Mouse (Mus musculus) liver, embryonic 14.5 days (tissue): ENCODE measurements around the gene Plekhn1. TPM values are rescaled to one million over a fixed set of nuclear protein-coding genes. Genes with fewer than 3 reads are reported as not detected.

Source experiments
- ATAC-seq: fragments of 200-750 bp; cut with Nextera tagmentation; 2 replicates; pipeline ENCODE4 v1.8.0; 2017; ENCODE audit warnings: moderate number of reproducible peaks, mild to moderate bottlenecking, moderate library complexity; ENCODE audit not compliant: insufficient read depth
- DNase-seq, 3 experiments: peaks; one replicate each; pipeline ENCODE4 v3.0.0-alpha.2; 2012 to 2013; ENCODE audit warnings: low read depth in 3 of 3, low spot score in 3 of 3
- H3K27ac ChIP-seq: fragments of 300-500 bp; sonication (generic); 2 replicates; pipeline ENCODE4 v1.5.1; 2014; ENCODE audit warnings: moderate library complexity, mild to moderate bottlenecking, control low read depth, inconsistent platforms
- H3K27me3 ChIP-seq: fragments of 300-500 bp; sonication (generic); 2 replicates; pipeline ENCODE4 v1.6.1; 2014; ENCODE audit warnings: mild to moderate bottlenecking, low read length, moderate library complexity; ENCODE audit not compliant: control insufficient read depth, insufficient read depth
- H3K36me3 ChIP-seq: fragments of 300-500 bp; sonication (generic); replicated peaks from 2 replicates; pipeline ENCODE4 v1.6.1; 2014; ENCODE audit warnings: low read depth; ENCODE audit not compliant: control insufficient read depth, insufficient read depth
- H3K4me1 ChIP-seq, 2 experiments: fragments of 200-500 bp in 1 of 2; fragments of 300-500 bp in 1 of 2; sonication (generic) in 1 of 2; replicated peaks; 2 replicates each; pipeline ENCODE4 v1.6.1; 2012 to 2014; ENCODE audit warnings: antibody characterized with exemption in 1 of 2, inconsistent platforms in 1 of 2, low read length in 1 of 2; ENCODE audit not compliant: control insufficient read depth in 2 of 2, insufficient read depth in 2 of 2
- H3K4me2 ChIP-seq: fragments of 300-500 bp; sonication (generic); 2 replicates; pipeline ENCODE4 v1.6.1; 2014; ENCODE audit warnings: low read depth, mild to moderate bottlenecking, control low read depth, moderate library complexity
- H3K4me3 ChIP-seq, 2 experiments: fragments of 200-500 bp in 1 of 2; fragments of 300-500 bp in 1 of 2; sonication (generic) in 1 of 2; 2 replicates each; pipeline ENCODE4 v1.5.1; 2012 to 2014; ENCODE audit warnings: low read depth in 2 of 2, low read length in 2 of 2, mild to moderate bottlenecking in 2 of 2, control low read depth in 1 of 2, inconsistent platforms in 1 of 2, moderate library complexity in 1 of 2; ENCODE audit not compliant: insufficient read depth in 1 of 2
- H3K9ac ChIP-seq: fragments of 300-500 bp; sonication (generic); replicated peaks from 2 replicates; pipeline ENCODE4 v1.6.1; 2014; ENCODE audit warnings: mild to moderate bottlenecking, control low read depth, moderate library complexity
- H3K9me3 ChIP-seq: fragments of 300-500 bp; sonication (generic); 2 replicates; pipeline ENCODE4 v1.6.1; 2016; ENCODE audit warnings: low read length, mixed read lengths; ENCODE audit not compliant: control insufficient read depth
- CTCF ChIP-seq: IDR thresholded peaks from 2 replicates; pipeline ENCODE4 v1.5.1; 2016; ENCODE audit warnings: antibody characterized with exemption, low read depth, control low read depth
- EP300 ChIP-seq: IDR thresholded peaks from 2 replicates; pipeline ENCODE4 v1.6.1; 2016; ENCODE audit warnings: antibody characterized with exemption, low read depth
- WGBS: fragments of 180-500 bp; shearing (Covaris S2); extraction: QIAGEN DNeasy Blood & Tissue Kit; methylation state at CpG from one replicate; pipeline ENCODE4 v1.1.7; 2014; ENCODE audit not compliant: insufficient replicate concordance; 5-methylcytosine and 5-hydroxymethylcytosine counted together
- polyA plus RNA-seq, 2 experiments: library from polyadenylated mRNA; depleted of rRNA in 1 of 2; stranded (reverse) in 1 of 2; unstranded in 1 of 2; fragments of >200 nt; fragmentation: Nextera tagmentation in 1 of 2; extraction: Ambion mirVana in 1 of 2; gene quantifications; 2 replicates each; pipeline versions ENCODE4 v1.2.1 to v1.2.3; 2012 to 2014

Plekhn1 gene
- polyA plus RNA-seq, 2 experiments: 2.7 to 10.8 TPM

- Histone ChIP-seq H3K36me3 (no peaks in the 10 kb centered on the region), H3K4me1 (peaks cover 15 to 28% of the 10 kb centered on the region in 2 experiments), H3K27me3 (peaks cover 19% of the 10 kb centered on the region), H3K9ac (peak overlapping the region; percentile 75), H3K27ac (peak overlapping the region; percentile 90), H3K4me3 (peak overlapping the region; percentile 72 to 78), H3K4me2 (peak overlapping the region; percentile 86), H3K9me3 (no peaks in the 10 kb centered on the region)
- peak; percentile 80 to 82 (median 80) for DNase-seq
- TF ChIP-seq EP300: no peak
- TF ChIP-seq CTCF: peak; percentile 45
- ATAC-seq: peak; percentile 87
- under 1% methylated on average over 26 of the region's 26 CpGs for WGBS
Measured at GRCm38 (mm10) chr4:156197829-156198205, 36.8 kb downstream of the Plekhn1 start.

DNA sequence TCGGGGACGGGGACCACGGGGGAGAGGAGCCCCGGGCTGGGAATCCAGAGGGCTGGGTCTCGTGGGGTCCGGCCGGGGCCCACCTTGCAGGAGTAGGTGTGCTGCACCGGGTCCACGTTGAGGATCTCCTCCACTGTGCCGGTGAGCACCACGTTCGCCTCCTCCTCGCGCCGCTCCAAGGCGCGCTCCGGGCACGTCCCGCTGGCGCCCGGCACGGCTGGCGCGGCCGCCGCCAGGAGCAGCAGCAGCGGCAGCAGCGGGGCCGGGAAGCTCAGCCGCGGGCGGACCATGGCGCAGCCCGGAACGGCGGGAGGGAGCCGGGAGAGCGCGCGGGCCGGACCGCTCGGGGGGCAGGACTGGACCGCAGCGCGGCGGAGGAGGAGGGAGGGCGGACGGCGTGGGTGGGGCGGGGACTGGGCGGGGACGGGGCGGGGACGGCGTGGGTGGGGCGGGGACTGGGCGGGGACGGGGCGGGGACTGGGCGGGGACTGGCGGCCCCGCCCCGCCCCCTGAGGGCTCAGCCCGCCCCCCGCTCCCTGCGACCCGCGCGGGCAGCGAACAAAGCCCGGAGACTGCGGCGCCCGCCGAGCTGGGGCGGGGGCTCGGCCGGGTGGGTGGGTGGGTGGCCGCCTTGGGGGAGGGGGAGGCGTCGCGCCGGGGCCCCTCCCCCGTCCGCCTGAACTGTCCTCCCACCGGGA is 37.4 kb downstream of the Plekhn1 start, which contains the start of gene Agrn:
Gene Agrn, minus strand, starts transcription at position 358 of the 698 bp plus-strand sequence.
- Histone ChIP-seq H3K4me1 (peaks cover 18 to 28% of the 10 kb centered on the region in 2 experiments), H3K4me3 (peak within 1 kb of the TSS; percentile 72 to 78), H3K9me3 (no peaks in the 10 kb centered on the region), H3K9ac (peak within 1 kb of the TSS; percentile 75), H3K4me2 (peak within 1 kb of the TSS; percentile 92), H3K27me3 (peaks cover 16% of the 10 kb centered on the region), H3K27ac (peak within 1 kb of the TSS; percentile 90), H3K36me3 (no peaks in the 10 kb centered on the region)
- 0% methylated on average over 63 of the region's 88 CpGs for WGBS
- DNase-seq (peak in 2 of 3 experiments; percentile 42 to 45), ATAC-seq (peak; percentile 83)
- TF ChIP-seq EP300 (no peak), CTCF (no peak)

DNA sequence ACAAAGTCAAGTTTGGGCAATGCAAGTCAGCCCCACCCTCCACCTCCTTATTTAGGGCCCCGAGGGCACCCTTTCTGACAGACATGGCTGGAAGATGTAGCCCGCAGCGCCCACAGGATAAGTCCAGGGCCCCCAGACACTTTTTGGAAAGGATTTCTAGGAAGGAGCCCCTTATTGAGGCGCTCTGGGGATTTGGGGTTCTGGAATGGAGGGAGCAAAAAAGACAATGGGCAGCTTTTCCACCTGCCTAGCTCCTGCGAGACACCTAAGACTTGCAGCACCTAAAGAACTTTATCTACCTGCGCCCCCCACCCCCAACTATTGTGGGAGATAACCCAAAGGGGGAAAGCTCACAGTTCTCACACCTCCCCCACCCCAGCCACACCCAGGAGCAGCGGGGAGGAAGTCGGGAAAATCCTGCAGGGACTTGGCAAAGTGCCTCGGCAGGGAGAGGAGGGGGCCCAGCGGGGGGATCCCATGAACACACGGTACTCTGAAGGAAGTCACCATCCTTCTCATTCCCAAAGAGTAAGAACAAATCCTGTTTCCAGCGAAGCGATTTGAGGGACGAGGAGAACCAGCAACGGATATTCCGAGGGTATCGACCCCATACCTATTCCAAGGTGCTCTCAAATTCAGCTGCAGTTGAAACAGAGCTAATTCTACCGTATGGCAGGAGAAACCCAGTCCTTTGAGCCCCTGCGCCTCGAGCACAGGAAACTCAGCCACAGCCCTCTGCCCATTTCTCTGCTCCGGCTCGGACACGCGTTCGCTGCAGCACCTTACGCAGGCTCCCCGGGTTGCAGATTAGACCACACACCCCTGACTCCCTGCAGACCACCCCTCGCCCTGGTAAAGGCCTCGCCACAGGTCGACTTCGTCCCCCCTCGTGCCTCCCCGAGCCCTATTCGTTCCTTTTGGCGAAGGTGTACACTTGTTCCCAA is 38.5 kb downstream of the Plekhn1 start:
- TF ChIP-seq EP300 (no peak), CTCF (no peak)
- ATAC-seq (no peak), DNase-seq (no peak)
- WGBS: 7% methylated on average over 35 of the region's 35 CpGs
- Histone ChIP-seq H3K4me2 (peak overlapping the region; percentile 92), H3K4me3 (peak overlapping the region; percentile 55 to 72), H3K4me1 (peaks cover 17 to 26% of the 10 kb centered on the region in 2 experiments), H3K27me3 (peaks cover 16% of the 10 kb centered on the region), H3K9me3 (no peaks in the 10 kb centered on the region), H3K27ac (no peak overlapping the region), H3K36me3 (no peaks in the 10 kb centered on the region), H3K9ac (peak overlapping the region; percentile 60)

- no peak for TF ChIP-seq CTCF
- no peak for TF ChIP-seq EP300
- WGBS: 61% methylated on average over 6 of the region's 6 CpGs
- ATAC-seq (no peak), DNase-seq (no peak)
- Histone ChIP-seq H3K27ac (no peak overlapping the region), H3K4me1 (peaks cover 17 to 27% of the 10 kb centered on the region in 2 experiments), H3K36me3 (no peaks in the 10 kb centered on the region), H3K9ac (no peak overlapping the region), H3K9me3 (no peaks in the 10 kb centered on the region), H3K4me2 (peak overlapping the region; percentile 3; the same call in 1 of the 2 replicates), H3K27me3 (peaks cover 16% of the 10 kb centered on the region), H3K4me3 (no peak overlapping the region)
Measured at GRCm38 (mm10) chr4:156194346-156194745, 40.3 kb downstream of the Plekhn1 start.

- Histone ChIP-seq H3K27me3 (peaks cover 16% of the 10 kb centered on the region), H3K9me3 (no peaks in the 10 kb centered on the region), H3K4me2 (peak overlapping the region; percentile 3; the same call in 1 of the 2 replicates), H3K4me3 (no peak overlapping the region), H3K4me1 (peaks cover 20 to 31% of the 10 kb centered on the region in 2 experiments), H3K36me3 (no peaks in the 10 kb centered on the region), H3K27ac (no peak overlapping the region), H3K9ac (no peak overlapping the region)
- DNase-seq (no peak), ATAC-seq (no peak)
- WGBS: 75% methylated on average over 5 of the region's 5 CpGs
- TF ChIP-seq CTCF: no peak
- TF ChIP-seq EP300: no peak
Measured at GRCm38 (mm10) chr4:156193906-156194305, 40.8 kb downstream of the Plekhn1 start.
